In genomic region chr6:116966436-116966835, GRCm38 (mm10) we compare ENCODE assay signal across 11 mouse cellular contexts.
DNase-seq lines count a peak whose midpoint lies in the region; ATAC-seq and TF ChIP-seq lines count a peak whose summit lies in the region.
"Had no signal": no experiment of that assay in that cellular context is flagged by ENCODE, and none has a peak within 500 bp of the region (broad histone marks: within the 10 kb centered on the region; RNA-seq: fewer than 3 reads in every experiment).

No protein-coding gene starts in this region.

- no peaks in the 10 kb centered on the region for H3K79me2 ChIP-seq in liver, adult 2 months (ENCODE audit: control insufficient read depth, insufficient read depth, low read length)

- no peak overlapping the region for H3K4me3 ChIP-seq in heart, postnatal 0 days (ENCODE audit: low read depth, low read length)
- no peak overlapping the region for H3K4me3 ChIP-seq in liver, adult 2 months (ENCODE audit: insufficient read depth, low read depth, low read length)
- no peak overlapping the region for H3K4me3 ChIP-seq in liver, embryonic 11.5 days (ENCODE audit: low read depth, low read length)
- no peak overlapping the region for H3K4me3 ChIP-seq in ES-Bruce4 (ENCODE audit: low read depth, low read length)
- H3K4me3 ChIP-seq: hindbrain, embryonic 15.5 days had no signal

- TF ChIP-seq POLR2A in liver, adult 2 months (IDR thresholded peaks at IDR 0.05; ENCODE audit: extremely low read depth, insufficient read depth, low read length), result no peak
- no peak for TF ChIP-seq POLR2A in ES-Bruce4 (IDR thresholded peaks at IDR 0.05; ENCODE audit: insufficient read depth, low read length)

- TF ChIP-seq EP300 in heart, postnatal 0 days (IDR thresholded peaks at IDR 0.05; ENCODE audit: low read depth), result no peak
- no peak for TF ChIP-seq EP300 in ES-Bruce4 (IDR thresholded peaks at IDR 0.05; ENCODE audit: insufficient read depth, low read depth, low read length)

- DNase-seq in heart, postnatal 0 days (ENCODE audit: low spot score), result peak; percentile 10
- no peak for DNase-seq in heart, adult 8-10 months (ENCODE audit: low spot score)
- peak; percentile 9 for DNase-seq in liver, adult 2 months (ENCODE audit: extremely low read depth, low read depth, low spot score)
- no peak for DNase-seq in liver, embryonic 11.5 days (ENCODE audit: low spot score)
- DNase-seq in adipocyte (ENCODE audit: low spot score), result peak; percentile 47
- no peak for DNase-seq in layer of hippocampus, postnatal 36 days
- DNase-seq: lung, postnatal 4 days; thymus, postnatal 25 days had no signal

- H3K4me2 ChIP-seq in heart, postnatal 0 days (ENCODE audit: low read depth, low read length), result no peak overlapping the region
- H3K4me2 ChIP-seq in liver, embryonic 11.5 days, result no peak overlapping the region
- H3K4me2 ChIP-seq: heart, embryonic 11.5 days; hindbrain, embryonic 15.5 days had no signal

- H3K36me3 ChIP-seq in heart, postnatal 0 days (replicated peaks; ENCODE audit: control insufficient read depth, insufficient read depth, low read length), result no peaks in the 10 kb centered on the region
- H3K36me3 ChIP-seq in liver, adult 2 months (ENCODE audit: control insufficient read depth, insufficient read depth, low read length), result no peaks in the 10 kb centered on the region
- no peaks in the 10 kb centered on the region for H3K36me3 ChIP-seq in liver, embryonic 11.5 days (ENCODE audit: control insufficient read depth, insufficient read depth, low read length)
- no peaks in the 10 kb centered on the region for H3K36me3 ChIP-seq in ES-Bruce4 (ENCODE audit: control insufficient read depth, insufficient read depth, low read length, poor library complexity, severe bottlenecking)
- H3K36me3 ChIP-seq: hindbrain, embryonic 15.5 days had no signal

- no peak overlapping the region for H3K9ac ChIP-seq in heart, postnatal 0 days (replicated peaks; ENCODE audit: low read depth, low read length)
- H3K9ac ChIP-seq in liver, adult 2 months (ENCODE audit: low read depth, low read length), result no peak overlapping the region
- H3K9ac ChIP-seq in liver, embryonic 11.5 days (ENCODE audit: low read depth, low read length), result no peak overlapping the region
- H3K9ac ChIP-seq in ES-Bruce4 (ENCODE audit: low read depth, poor library complexity, severe bottlenecking), result no peak overlapping the region
- H3K9ac ChIP-seq: hindbrain, embryonic 15.5 days had no signal

- H3K27ac ChIP-seq in heart, postnatal 0 days (ENCODE audit: low read depth), result no peak overlapping the region
- no peak overlapping the region for H3K27ac ChIP-seq in liver, adult 2 months (replicated peaks; ENCODE audit: insufficient read depth, low read depth, low read length)
- no peak overlapping the region for H3K27ac ChIP-seq in liver, embryonic 11.5 days (ENCODE audit: low read depth, low read length)
- H3K27ac ChIP-seq in ES-Bruce4 (ENCODE audit: insufficient read depth, low read length), result no peak overlapping the region
- H3K27ac ChIP-seq: hindbrain, embryonic 15.5 days had no signal

- H3K4me1 ChIP-seq in heart, postnatal 0 days (ENCODE audit: control insufficient read depth, insufficient read depth), result no peaks in the 10 kb centered on the region
- H3K4me1 ChIP-seq in liver, adult 2 months (ENCODE audit: control insufficient read depth, insufficient read depth, low read length), result no peaks in the 10 kb centered on the region
- H3K4me1 ChIP-seq in liver, embryonic 11.5 days (replicated peaks; ENCODE audit: control insufficient read depth, insufficient read depth, low read length), result no peaks in the 10 kb centered on the region
- no peaks in the 10 kb centered on the region for H3K4me1 ChIP-seq in ES-Bruce4 (ENCODE audit: control insufficient read depth, insufficient read depth, low read length)
- H3K4me1 ChIP-seq: hindbrain, embryonic 15.5 days had no signal

- no peak for ATAC-seq in heart, postnatal 0 days (ENCODE audit: insufficient read depth, low read depth)
- no peak for ATAC-seq in liver, embryonic 11.5 days (replicated peaks; ENCODE audit: low FRiP score)

- TF ChIP-seq CTCF in heart, postnatal 0 days (IDR thresholded peaks at IDR 0.05; ENCODE audit: low read depth), result peak; percentile 44
- TF ChIP-seq CTCF in liver, adult 2 months (IDR thresholded peaks at IDR 0.05; ENCODE audit: low read depth, low read length), result peak; percentile 73
- TF ChIP-seq CTCF in ES-Bruce4 (IDR thresholded peaks at IDR 0.05; ENCODE audit: low read depth, low read length), result peak; percentile 40

- no peaks in the 10 kb centered on the region for H3K9me3 ChIP-seq in heart, postnatal 0 days (replicated peaks; ENCODE audit: control insufficient read depth, low read length)
- no peaks in the 10 kb centered on the region for H3K9me3 ChIP-seq in liver, embryonic 11.5 days (ENCODE audit: control insufficient read depth, low read length)
- no peaks in the 10 kb centered on the region for H3K9me3 ChIP-seq in ES-Bruce4 (replicated peaks; ENCODE audit: control insufficient read depth, insufficient read depth, low read length, poor library complexity, severe bottlenecking)
- H3K9me3 ChIP-seq: hindbrain, embryonic 15.5 days had no signal

- H3K27me3 ChIP-seq in heart, postnatal 0 days (ENCODE audit: control insufficient read depth, insufficient read depth, low read length), result no peaks in the 10 kb centered on the region
- no peaks in the 10 kb centered on the region for H3K27me3 ChIP-seq in liver, adult 2 months (ENCODE audit: control insufficient read depth, insufficient read depth, low read length)
- H3K27me3 ChIP-seq in liver, embryonic 11.5 days (replicated peaks; ENCODE audit: control insufficient read depth, insufficient read depth, low read length), result no peaks in the 10 kb centered on the region
- no peaks in the 10 kb centered on the region for H3K27me3 ChIP-seq in ES-Bruce4 (ENCODE audit: control insufficient read depth, insufficient read depth, low read length, poor library complexity, severe bottlenecking)
- H3K27me3 ChIP-seq: hindbrain, embryonic 15.5 days had no signal

- WGBS in heart, postnatal 0 days, result 24% methylated on average over 3 of the region's 3 CpGs
- 22% methylated on average over 3 of the region's 3 CpGs for WGBS in liver, adult 2 months
- WGBS in liver, embryonic 11.5 days, result 28% methylated on average over 3 of the region's 3 CpGs

Comparison
In these comparisons a context has a peak if more than half of its experiments do, and no peak if none do; other contexts are left out.
1. DNase-seq: peak in heart, postnatal 0 days (single experiment), liver, adult 2 months (single experiment) and adipocyte (single experiment); none in heart, adult 8-10 months (single experiment), liver, embryonic 11.5 days (single experiment) and layer of hippocampus, postnatal 36 days (0 of 2).
2. Peak in every context shown above with its lines, with median percentiles within 50 percentile points of each other: CTCF ChIP-seq.